Mouse (Mus musculus) thymus, adult 18-20 months (tissue): ENCODE measurements at regions not wholly inside any gene's neighbourhood (a gene's known extent, or its start where the extent isn't known, plus 50 kb on each side); places are given as distances from the start of the nearest gene placed in this dataset.

Experiments
- DNase-seq, 2 experiments: peaks; one replicate each; pipeline ENCODE4 v3.0.0; 2022; ENCODE audit warnings: mixed read lengths in 2 of 2

DNA sequence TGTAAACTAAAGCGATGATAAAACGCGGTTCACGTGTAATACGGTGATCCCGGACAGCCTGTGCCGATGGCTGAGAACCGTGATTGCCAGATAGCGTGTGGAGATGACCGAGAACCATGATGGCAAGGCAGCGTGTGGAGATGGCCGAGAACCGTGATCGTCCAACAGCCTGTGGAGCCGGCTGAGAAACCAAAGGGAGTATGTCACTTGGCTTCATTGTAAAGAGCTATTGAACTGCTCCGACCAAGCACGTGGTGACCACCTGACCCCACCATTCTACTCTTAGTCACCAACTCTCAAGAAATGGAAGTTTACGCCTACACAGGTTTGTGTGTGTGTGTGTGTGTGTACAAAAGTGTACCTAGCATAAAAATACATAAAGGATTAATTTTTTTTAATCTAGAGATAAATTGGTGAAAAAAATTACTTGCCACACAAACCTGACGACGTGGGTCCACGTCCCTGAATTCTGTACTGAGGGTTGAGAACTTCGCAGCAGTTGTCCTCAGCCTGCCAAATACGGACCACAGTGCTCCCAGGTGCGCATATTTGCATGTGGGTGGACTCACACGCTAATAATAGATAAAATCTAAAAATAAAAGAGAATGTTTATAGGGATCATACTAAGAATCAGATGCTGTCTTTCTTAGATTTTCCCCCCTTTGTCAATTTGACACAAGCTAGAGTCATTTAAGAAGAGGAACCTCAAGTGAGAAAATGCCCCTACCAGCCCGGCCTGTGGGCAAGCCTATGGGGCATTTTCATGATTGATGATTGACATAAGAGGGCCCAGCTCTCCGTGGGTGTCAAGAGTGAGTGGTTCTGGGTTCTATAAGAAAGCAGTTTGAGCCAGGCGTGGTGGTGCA lies 56.6 kb upstream of the Mef2a start:
- DNase-seq: no peak

DNA sequence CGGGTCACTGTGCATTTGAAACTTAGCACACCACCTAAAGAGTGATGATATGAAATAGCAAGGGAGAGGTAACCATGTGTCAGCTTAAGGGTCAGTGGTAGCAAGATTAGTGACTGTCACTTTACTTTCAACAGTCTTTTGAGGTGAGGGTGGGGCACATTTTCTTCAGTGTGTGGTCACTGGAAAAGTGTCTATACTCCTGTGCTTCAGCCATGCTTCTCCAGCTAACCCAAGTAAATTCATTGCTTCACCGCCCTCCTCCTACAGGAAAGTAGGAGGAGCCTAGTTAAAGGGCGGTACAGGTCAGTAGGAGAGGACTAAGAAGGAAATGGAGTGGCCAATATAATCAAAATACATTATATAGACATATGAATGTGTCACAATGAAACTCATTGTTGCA lies 55.7 kb upstream of the Mef2a start:
- no peak for DNase-seq

DNA sequence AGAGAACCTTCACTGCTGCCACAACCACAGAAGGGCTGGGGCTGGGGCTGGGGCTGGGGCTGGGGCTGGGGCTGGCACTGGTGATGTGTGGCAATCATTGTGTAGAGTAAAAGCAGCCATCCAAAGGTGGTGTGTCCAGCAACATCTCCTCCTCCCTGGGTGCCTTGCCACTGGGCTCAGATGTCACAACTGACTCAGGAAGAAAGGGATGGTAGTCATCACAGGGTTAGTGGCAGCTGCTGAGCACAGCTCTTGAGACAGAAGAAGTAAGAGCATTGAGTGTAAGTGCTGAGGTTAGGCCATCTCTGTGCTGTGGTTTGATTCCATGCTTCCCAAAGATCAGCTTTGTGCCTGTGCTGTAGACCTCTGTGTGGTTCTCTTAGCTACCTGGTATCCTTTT lies 53.4 kb upstream of the Mef2a start:
- no peak for DNase-seq

DNA sequence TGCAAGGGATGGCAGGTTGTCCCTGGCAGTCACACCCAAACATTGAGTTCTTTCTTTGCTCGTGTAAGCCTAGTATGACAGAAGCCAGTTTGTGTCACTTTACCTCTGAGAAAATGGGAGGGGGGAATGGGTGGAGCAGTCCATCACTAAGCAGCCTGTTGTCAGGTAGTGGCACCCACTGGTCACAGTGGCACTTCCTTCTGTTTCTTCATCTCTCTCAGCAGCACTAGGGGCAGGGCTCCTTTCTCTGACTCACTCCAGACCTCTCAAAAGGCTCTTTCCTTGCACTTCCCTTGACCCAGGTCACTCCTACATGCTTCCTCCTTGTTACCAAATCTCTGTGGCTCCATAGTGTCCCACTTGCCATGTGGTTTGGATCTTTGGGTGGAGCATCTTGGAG lies 52.9 kb upstream of the Mef2a start:
- DNase-seq: no peak

DNA sequence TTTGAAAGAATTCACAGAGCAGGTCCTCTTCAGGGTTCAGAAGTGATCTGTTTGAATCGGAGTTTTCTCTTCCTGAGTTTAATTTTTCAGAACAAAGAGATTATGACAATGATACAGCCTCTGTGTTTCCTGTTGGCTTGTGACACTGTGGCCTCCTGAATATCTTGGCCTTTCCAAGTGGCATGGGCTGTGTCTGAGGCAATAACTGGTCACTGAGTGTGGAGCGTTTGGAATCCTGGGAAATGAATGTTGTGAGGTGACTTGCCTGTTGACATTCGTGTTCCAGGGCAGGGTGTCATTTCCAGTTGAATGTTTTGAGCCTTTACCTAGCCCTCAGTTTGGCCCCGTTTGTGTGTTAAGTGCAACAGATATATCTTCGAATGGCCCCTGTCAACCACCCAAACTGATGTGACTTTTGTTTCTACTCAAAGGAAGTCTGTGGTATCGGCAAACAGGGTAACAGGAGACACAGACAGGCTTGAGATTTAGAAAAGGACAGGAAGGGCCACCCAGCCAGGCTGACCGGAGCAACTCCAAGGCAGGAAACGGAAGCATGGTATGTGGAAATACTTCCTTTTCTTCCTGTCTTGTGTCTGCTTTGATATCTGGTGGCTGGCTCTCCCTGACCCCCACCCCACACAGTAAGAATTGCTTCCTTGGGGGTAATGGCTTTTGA lies 52.3 kb upstream of the Mef2a start:
- DNase-seq: no peak
